Mouse (Mus musculus) left cerebral cortex, postnatal 4 days (tissue): ENCODE data around the gene Upk3bl. TPM values are rescaled to one million over a fixed set of nuclear protein-coding genes. Genes with fewer than 3 reads are reported as not detected.
"Not testable (repeated sequence)": the region's sequence is repeated elsewhere in the genome, so short reads cannot be mapped to it uniquely, and the experiment has no call there.

Experiments
- DNase-seq: peaks from one replicate; pipeline ENCODE4 v3.0.0-alpha.2; 2022
- intact Hi-C: fragments of 180-260 bp; cut with DNase I; formaldehyde crosslinking; loops from one replicate; pipeline ENCODE4 v1.15.1; 2025
- microRNA-seq: library from miRNA; unstranded; fragments of <30 nt; microRNA quantifications from one replicate; pipeline ENCODE4 v1.2.0, GENCODE M21; 2022
- total RNA-seq, 2 experiments: library from RNA; stranded (reverse); gene quantifications; 2 replicates each; pipeline ENCODE4 v1.2.3; 2021

Gene Upk3bl
- total RNA-seq, 2 experiments from 2014 or later = not detected

DNA sequence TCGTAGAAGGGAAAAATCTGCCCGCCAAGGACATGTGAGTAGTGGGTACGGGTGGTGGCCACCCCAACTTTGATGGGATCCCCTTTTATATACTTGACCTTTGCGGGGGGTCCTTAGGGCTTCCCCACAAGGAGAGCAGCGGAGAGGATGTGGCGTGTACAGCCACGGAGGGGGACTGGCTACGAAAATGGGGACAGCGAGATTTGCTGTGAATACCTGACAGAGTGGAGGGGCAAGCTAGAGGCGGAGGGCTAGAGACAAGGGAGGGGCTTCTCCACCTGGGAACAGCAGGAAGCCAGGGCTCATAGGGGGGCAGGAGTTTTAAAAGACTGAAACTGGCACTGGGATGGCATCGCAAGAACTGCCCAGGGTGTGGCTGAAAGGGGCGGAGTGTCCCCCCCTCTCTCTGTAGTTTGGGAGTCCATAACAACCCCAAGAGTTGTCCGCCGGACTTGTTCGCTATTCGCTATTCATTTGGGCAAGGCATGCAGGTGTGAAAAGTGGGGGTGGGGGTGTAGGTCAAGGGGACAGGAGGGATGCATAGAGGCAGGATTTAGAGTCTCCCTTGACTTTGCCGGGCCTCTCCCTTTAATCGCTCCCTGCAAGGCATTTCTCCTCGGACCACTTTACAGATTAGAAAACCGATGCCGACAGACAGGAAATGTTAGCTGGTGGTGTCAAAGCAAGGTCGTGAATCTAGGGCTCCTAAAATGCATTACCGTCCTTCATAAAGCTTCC lies 30.0 kb downstream of the Upk3bl start:
- intact Hi-C loops = no loop called here

DNA sequence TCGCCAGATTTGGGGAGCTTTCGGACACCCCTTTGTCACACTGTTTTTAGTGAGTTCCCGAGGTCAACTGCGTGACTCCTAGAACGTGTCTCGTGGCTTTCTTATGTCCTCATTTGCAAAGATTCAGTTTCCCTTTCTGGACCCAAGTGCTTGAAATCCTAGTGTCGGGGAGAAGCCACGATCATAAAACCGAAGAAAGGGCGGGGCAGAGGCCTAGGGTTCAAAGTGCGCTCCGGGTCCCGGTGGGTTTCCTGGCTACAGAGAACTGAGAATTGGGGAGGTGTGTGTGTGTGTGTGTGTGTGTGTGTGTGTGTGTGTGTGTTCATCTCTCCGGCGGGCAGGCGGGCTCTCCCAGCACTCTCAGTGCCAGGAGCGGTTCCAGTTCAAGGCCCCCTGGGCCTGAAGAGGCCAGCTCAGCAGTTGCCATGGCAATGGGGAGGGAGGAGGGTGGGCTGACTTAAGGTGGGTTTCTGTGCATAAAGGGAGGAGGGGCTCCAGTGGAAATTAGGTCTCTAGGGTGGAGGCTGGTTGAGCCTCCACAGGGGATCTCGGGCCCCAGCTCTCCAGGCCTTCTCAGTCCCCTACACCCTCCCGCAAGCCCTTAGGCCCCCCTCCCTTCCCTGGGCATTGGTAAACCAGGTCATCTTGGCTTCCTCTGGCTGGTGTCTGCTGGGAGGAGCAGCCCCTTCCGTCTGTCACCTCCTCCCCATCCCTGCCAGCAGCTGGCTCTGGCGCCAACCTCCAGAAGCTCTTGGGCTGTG lies 30.8 kb downstream of the Upk3bl start:
- intact Hi-C loops = no loop called here
- DNase-seq = peak; percentile 67

More for the DNA sequence above, 30.0 kb downstream of the Upk3bl start:
- DNase-seq = peak; percentile 20

GRCm38 (mm10) chr5:136086290-136086689 lies 32.0 kb downstream of the Upk3bl start:
- DNase-seq = no peak
- intact Hi-C loops = no loop called here

- peak; percentile 18 for DNase-seq
- intact Hi-C loops = no loop called here
Measured at GRCm38 (mm10) chr5:136088821-136089575, 34.7 kb downstream of the Upk3bl start.

- no peak for DNase-seq
Measured at GRCm38 (mm10) chr5:136091927-136092326, 37.6 kb downstream of the Upk3bl start.

DNA sequence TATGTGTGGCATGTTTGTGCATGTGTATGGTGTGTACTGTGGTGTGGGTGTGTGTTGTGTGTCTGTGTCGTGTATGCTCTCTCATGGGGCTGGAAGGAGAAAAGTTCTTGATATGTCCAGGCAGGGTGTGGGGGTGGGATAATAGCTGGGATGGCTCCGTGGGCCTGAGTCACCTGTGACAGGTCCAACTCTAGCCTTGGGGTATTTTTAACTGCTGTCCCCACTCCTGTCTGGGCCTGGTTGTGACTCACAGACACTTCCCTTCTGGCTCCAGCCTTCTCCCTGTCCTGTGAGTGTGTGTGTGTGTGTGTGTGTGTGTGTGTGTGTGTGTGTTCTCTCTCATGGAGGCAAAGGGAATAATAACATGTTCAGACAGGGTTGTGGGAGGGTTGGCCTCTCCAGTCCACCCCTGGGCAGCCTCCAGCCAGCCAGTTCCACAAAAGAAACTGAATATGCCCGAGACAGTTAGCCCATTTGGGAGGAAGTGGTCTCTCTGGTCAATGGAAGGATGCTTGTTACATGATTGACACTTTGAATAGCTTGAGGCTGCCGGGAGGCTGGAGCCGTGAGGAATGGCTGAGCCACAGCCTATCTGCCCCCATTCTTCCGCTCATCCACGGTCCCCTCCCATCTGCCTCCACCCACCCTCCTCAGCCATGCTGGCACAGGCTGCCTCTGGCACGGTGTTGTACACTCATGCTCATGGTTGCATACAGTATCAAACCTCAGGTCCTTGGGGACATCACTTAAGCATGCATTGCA lies 40.1 kb downstream of the Upk3bl start:
- DNase-seq = no peak

More at GRCm38 (mm10) chr5:136091927-136092326, 37.6 kb downstream of the Upk3bl start:
- intact Hi-C loops = no loop called here

GRCm38 (mm10) chr5:136095089-136095488 lies 40.8 kb downstream of the Upk3bl start:
- no peak for DNase-seq
- intact Hi-C loops = no loop called here

More for the DNA sequence above, 40.1 kb downstream of the Upk3bl start:
- intact Hi-C loops = no loop called here

DNA sequence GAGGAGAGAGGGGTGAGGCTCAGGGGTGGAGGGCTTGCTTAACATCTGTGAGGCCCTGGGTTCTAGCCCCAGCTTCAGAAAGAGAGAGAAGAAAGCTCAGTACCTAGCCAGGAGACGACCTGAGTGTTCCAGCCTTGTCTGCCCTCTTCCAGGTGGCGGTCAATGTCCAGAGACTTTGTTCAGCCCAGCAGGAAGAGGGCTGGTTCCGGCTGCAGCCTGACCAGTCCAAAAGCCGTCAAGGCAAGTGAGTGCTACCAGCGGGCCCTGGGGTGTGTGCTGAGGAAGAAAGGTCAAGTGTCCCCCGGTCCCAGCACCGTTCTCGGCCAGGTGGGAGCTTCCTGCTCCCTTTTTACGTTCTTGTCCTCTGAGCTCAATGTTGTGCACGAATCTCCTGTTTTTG lies 44.2 kb downstream of the Upk3bl start:
- intact Hi-C loops = no loop called here
- DNase-seq = no peak

DNA sequence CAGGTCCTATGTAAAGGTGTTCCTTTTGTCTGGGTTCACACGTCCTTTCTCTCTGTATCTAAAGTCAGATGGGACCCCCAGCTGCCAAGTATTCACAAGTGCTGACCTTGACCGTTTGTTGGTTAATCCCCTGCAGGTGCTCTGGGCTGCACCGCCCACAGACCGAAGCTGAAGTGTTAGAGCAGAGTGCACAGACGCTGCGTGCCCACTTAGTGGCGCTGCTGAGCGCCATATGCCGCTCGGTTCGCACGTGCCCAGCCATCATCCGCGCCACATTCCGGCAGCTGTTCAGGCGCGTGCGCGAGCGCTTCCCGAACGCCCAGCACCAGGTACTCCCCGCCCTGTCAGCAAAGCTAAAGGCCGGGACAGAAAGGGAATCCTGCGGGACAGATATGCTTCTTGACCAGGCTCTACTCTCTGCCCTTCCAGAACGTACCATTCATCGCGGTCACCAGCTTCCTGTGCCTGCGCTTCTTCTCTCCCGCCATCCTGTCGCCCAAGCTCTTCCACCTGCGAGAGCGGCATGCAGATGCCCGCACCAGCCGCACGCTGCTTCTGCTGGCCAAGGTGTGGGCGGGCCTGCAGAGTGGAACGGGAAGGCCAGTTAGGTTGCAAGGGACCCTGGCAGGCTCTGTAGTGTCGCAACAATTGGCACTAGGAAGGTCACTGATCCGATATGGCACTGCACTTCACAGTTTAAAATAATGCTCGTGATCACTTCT lies 48.0 kb downstream of the Upk3bl start:
- intact Hi-C loops = no loop called here
- DNase-seq = peak; percentile 74

DNA sequence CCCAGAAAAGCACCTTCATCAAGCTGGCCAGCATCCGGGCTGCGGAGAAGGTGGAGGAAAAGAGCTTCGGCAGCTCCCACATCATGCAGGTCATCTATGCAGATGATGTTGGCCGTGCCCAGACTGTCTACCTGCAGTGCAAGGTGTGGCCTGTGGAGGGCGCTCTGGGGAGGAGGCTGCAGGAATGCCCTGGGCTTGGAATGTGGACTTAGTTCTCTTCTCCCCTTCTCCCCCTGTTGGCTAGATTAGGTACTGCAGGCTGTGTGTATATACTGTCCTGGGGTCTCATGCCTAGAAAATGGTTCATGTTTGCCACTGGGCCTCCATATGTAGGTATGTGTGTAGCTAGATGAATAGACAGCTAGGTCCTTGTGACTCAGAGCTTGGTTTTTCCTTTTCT lies 50.2 kb downstream of the Upk3bl start:
- peak; percentile 45 for DNase-seq

GRCm38 (mm10) chr5:136108486-136108885 lies 54.2 kb downstream of the Upk3bl start:
- intact Hi-C loops = no loop called here
- no peak for DNase-seq

More for the DNA sequence above, 50.2 kb downstream of the Upk3bl start:
- intact Hi-C loops = no loop called here

GRCm38 (mm10) chr5:136109042-136109441 lies 54.8 kb downstream of the Upk3bl start:
- no peak for DNase-seq
- intact Hi-C loops = no loop called here

DNA sequence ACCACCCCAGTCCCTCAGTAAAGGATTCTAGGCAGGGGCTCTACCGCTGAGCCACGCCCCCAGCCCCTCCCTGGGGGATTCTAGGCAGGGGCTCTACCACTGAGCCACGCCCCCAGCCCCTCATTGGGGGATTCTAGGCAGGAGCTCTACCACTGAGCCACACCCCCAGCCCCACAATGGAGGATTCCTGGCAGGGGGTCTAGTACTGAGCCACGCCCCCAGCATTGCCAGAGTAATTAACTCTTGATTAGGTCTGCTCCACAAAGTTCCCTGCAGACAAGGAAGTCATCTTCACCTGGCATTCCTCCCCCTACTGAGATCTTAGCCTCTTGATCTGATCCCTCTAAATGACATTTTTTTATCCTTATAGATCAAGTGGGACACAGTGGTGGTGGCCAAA lies 59.3 kb downstream of the Upk3bl start:
- DNase-seq, intact Hi-C loops: not testable (repeated sequence)

Small RNA genes lying within 50 kb of the gene (microRNA-seq; reads per million reads assigned to microRNA genes)
- 2.4 reads per million for gene Mir7035

Other genes with a start within 250 kb of the Upk3bl start
- gene Srrm3, start 247.6 kb upstream of the Upk3bl start, total RNA-seq = 10 to 100 TPM; 87.6 to 91.5 TPM
- 1 to 10 TPM; 3.2 to 3.7 TPM for gene Hspb1, start 166.6 kb upstream of the Upk3bl start, total RNA-seq
- 1,000 to 10,000 TPM; 1,399 to 1,485 TPM for gene Ywhag, start 119.9 kb upstream of the Upk3bl start, total RNA-seq
- 1 to 10 TPM; 2.0 to 2.7 TPM for gene Ssc4d, start 80.0 kb upstream of the Upk3bl start, total RNA-seq
- not detected for gene Zp3, start 74.4 kb upstream of the Upk3bl start, total RNA-seq
- 10 to 100 TPM; 13.8 to 14.4 TPM for gene Dtx2, start 59.7 kb upstream of the Upk3bl start, total RNA-seq
- not detected for gene Upk3b, start 16.0 kb upstream of the Upk3bl start, total RNA-seq
- gene Rasa4, start 29.4 kb downstream of the Upk3bl start, total RNA-seq = 10 to 100 TPM in 1 of 2 experiments, 1 to 10 TPM in 1; 10.0 to 13.1 TPM
- gene Polr2j, start 62.1 kb downstream of the Upk3bl start, total RNA-seq = 10 to 100 TPM; 88.0 to 92.4 TPM
- gene Lrwd1, start 81.6 kb downstream of the Upk3bl start, total RNA-seq = 10 to 100 TPM; 22.1 to 22.5 TPM
- gene Alkbh4, start 81.7 kb downstream of the Upk3bl start, total RNA-seq = 10 to 100 TPM; 10.7 to 12.8 TPM
- 10 to 100 TPM; 56.5 to 58.2 TPM for gene Orai2, start 116.2 kb downstream of the Upk3bl start, total RNA-seq
- 10 to 100 TPM; 40.3 to 42.6 TPM for gene Prkrip1, start 144.5 kb downstream of the Upk3bl start, total RNA-seq
- 10 to 100 TPM; 40.0 to 40.8 TPM for gene Sh2b2, start 192.1 kb downstream of the Upk3bl start, total RNA-seq